Mouse (Mus musculus) cerebellum, adult 2 months (tissue): ENCODE results near the gene Dbp. TPM values are rescaled to one million over a fixed set of nuclear protein-coding genes. Genes with fewer than 3 reads are reported as not detected.
"Not testable (repeated sequence)": the region's sequence is repeated elsewhere in the genome, so short reads cannot be mapped to it uniquely, and the experiment has no call there.

Source experiments
- DNase-seq, 2 experiments: peaks; one replicate each; pipeline ENCODE4 v3.0.0; 2021
- H3K27ac ChIP-seq: fragments of 200-500 bp; 2 replicates; pipeline ENCODE4 v1.5.1; 2012; ENCODE audit warnings: low read length, control low read depth, inconsistent platforms; ENCODE audit not compliant: insufficient read depth
- H3K27me3 ChIP-seq: fragments of 200-500 bp; 2 replicates; pipeline ENCODE4 v1.6.1; 2012; ENCODE audit warnings: inconsistent platforms, mild to moderate bottlenecking, low read length, moderate library complexity; ENCODE audit not compliant: control insufficient read depth, insufficient read depth
- H3K4me1 ChIP-seq: fragments of 200-500 bp; 2 replicates; pipeline ENCODE4 v1.6.1; 2011; ENCODE audit warnings: low read length; ENCODE audit not compliant: control insufficient read depth, insufficient read depth
- H3K4me3 ChIP-seq: fragments of 200-500 bp; replicated peaks from 2 replicates; pipeline ENCODE3; 2011; ENCODE audit warnings: mild to moderate bottlenecking, low read depth, low read length, control low read depth; ENCODE audit not compliant: insufficient read depth
- CTCF ChIP-seq: fragments of 200-500 bp; IDR thresholded peaks from 2 replicates; pipeline ENCODE4 v1.5.1; 2011; ENCODE audit warnings: low read depth, mild to moderate bottlenecking, control low read depth, low read length, moderate library complexity, borderline replicate concordance; ENCODE audit not compliant: insufficient read depth
- POLR2A ChIP-seq: fragments of 200-500 bp; IDR thresholded peaks from 2 replicates; pipeline ENCODE4 v1.6.1; 2011; ENCODE audit warnings: low read length, control low read depth, borderline replicate concordance; ENCODE audit not compliant: insufficient read depth
- WGBS: fragments of 180-500 bp; shearing (Covaris S2); methylation state at CpG from one replicate; pipeline ENCODE4 v1.1.7; 2018; 5-methylcytosine and 5-hydroxymethylcytosine counted together
- polyA plus RNA-seq: library from polyadenylated mRNA; depleted of rRNA; stranded (reverse); fragments of >200 nt; gene quantifications from 2 replicates; pipeline ENCODE4 v1.2.3, GENCODE M21; 2012; rRNA removed

Gene Dbp
- 222 and 239 TPM in 2 replicates for polyA plus RNA-seq

GRCm38 (mm10) chr7:45704730-45705442 is at the start of gene Dbp:
Gene Dbp (plus strand): TSS chr7:45705088.
- WGBS = under 1% methylated on average over 36 of the region's 36 CpGs
- H3K27ac ChIP-seq = peak within 1 kb of the TSS; percentile 96
- TF ChIP-seq POLR2A (0 out of 2 replicates have a peak, but pooled peaks have one; percentile 34), CTCF (no peak)
- peak; percentile 98 to 100 for DNase-seq
- no peaks in the 10 kb centered on the region for H3K27me3 ChIP-seq
- H3K4me3 ChIP-seq = peak within 1 kb of the TSS; percentile 96
- H3K4me1 ChIP-seq = peaks cover 27% of the 10 kb centered on the region

- WGBS = 49% methylated on average over 11 of the region's 11 CpGs
- peaks cover 11% of the 10 kb centered on the region for H3K4me1 ChIP-seq
- no peak overlapping the region for H3K4me3 ChIP-seq
- peak in 1 of 2 experiments; percentile 53 for DNase-seq
- no peaks in the 10 kb centered on the region for H3K27me3 ChIP-seq
- TF ChIP-seq POLR2A = no peak
- TF ChIP-seq CTCF = no peak
- H3K27ac ChIP-seq = 0 out of 2 replicates have a peak overlapping the region, but pooled peaks have one; percentile 23
Observed at GRCm38 (mm10) chr7:45660746-45661478, 44.0 kb upstream of the Dbp start.

DNA sequence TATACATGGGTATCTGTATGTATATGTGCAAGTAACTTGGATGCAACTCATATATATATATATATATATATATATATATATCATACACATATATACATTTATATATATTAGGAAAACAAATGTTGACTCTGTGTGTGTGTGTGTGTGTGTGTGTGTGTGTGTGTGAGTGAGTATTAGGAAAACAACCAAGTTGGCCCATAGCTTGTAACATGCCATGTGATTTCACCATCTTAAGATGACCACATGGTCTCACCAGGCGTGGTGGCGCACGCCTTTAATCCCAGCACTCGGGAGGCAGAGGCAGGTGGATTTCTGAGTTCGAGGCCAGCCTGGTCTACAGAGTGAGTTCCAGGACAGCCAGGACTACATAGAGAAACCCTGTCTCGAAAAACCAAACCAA is 43.2 kb upstream of the Dbp start:
- not testable (repeated sequence) for H3K27me3 ChIP-seq, H3K27ac ChIP-seq, H3K4me3 ChIP-seq, DNase-seq
- H3K4me1 ChIP-seq = peaks cover 11% of the 10 kb centered on the region
- 91% methylated on average over 6 of the region's 6 CpGs for WGBS

- H3K27ac ChIP-seq = no peak overlapping the region
- peaks cover 10% of the 10 kb centered on the region for H3K4me1 ChIP-seq
- no peak overlapping the region for H3K4me3 ChIP-seq
- WGBS = 48% methylated on average over 13 of the region's 13 CpGs
- DNase-seq = no peak
- TF ChIP-seq POLR2A (no peak), CTCF (no peak)
- H3K27me3 ChIP-seq = no peaks in the 10 kb centered on the region
Observed at GRCm38 (mm10) chr7:45665303-45666138, 39.4 kb upstream of the Dbp start.

DNA sequence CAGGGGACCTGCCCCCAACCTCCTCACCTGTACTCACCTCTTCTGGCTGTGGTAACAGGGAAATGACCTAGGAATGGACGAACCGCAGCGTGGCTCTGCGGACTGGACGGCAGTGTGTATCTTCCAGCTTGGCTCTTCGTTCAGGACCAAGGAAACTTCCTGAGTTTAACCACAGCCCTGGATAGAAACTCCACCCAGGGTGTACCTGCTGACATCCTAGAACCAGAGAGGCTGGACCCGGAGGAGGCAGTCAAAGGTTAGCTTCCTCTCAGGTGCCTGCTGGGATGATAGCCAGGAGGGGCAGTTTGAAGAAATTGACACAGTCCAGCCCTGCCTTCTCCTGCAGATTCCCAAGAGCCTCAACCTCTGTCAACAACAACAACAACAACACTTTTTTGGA is 38.7 kb upstream of the Dbp start, which contains the start of gene Fut2:
TSS of gene Fut2 (minus strand) at position 234 of the 400 bp plus-strand sequence.
- WGBS = 91% methylated on average over 7 of the region's 7 CpGs
- TF ChIP-seq POLR2A (no peak), CTCF (no peak)
- DNase-seq = no peak
- Histone ChIP-seq H3K27me3 (no peaks in the 10 kb centered on the region), H3K4me1 (peaks cover 4% of the 10 kb centered on the region), H3K4me3 (no peak within 1 kb of the TSS), H3K27ac (no peak within 1 kb of the TSS)

DNA sequence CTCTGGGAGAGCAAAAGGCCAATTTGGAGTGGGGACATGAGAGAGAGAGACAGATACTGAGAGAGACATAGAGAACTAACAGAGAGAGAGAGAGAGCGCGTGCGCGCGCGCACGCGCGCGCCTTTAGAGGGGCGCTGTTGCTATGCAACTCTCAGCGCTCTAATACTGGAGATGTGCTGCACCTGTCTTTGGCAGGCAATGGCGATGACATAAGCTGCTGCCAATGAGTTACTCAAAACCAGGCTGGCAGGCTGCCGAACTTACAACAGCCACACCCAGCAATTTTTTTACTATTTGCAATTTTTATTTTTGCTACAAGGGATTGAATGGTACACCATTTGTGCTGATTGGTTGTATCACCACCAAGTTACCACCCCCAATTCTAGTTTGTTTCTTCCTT is 37.1 kb upstream of the Dbp start:
- Histone ChIP-seq H3K27me3 (no peaks in the 10 kb centered on the region), H3K4me1 (peaks cover 3% of the 10 kb centered on the region), H3K4me3 (no peak overlapping the region), H3K27ac (no peak overlapping the region)
- WGBS = 65% methylated on average over 14 of the region's 14 CpGs
- DNase-seq = no peak
- TF ChIP-seq POLR2A = no peak
- no peak for TF ChIP-seq CTCF

DNA sequence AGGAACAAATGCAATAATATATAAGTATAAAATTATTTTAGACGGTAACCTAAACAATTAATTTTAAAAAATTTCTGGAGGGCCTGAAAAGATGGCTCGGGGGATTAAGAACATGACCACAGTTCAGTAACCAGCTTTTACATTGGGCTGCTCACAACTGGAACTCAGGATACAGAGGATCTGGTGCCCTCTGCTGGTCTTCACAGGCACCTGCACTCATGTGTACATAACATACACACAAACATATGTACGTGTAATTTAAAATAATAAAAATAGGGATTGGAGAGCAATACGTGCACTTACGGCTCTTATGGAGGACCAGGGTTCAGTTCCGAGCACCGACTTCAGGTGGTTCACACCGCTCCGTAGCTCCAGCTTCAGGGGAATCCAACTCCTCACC is 36.0 kb upstream of the Dbp start:
- Histone ChIP-seq H3K27me3 (no peaks in the 10 kb centered on the region), H3K27ac (no peak overlapping the region), H3K4me3 (no peak overlapping the region), H3K4me1 (peaks cover 3% of the 10 kb centered on the region)
- DNase-seq = no peak
- 94% methylated on average over 9 of the region's 9 CpGs for WGBS
- TF ChIP-seq POLR2A = no peak
- TF ChIP-seq CTCF = no peak; the same call in 1 of the 2 replicates

- peaks cover 26% of the 10 kb centered on the region for H3K4me1 ChIP-seq
- H3K27ac ChIP-seq = no peak overlapping the region
- H3K4me3 ChIP-seq = no peak overlapping the region
- H3K27me3 ChIP-seq = no peaks in the 10 kb centered on the region
- no peak for TF ChIP-seq POLR2A
- no peak for TF ChIP-seq CTCF
- 83% methylated on average over 7 of the region's 7 CpGs for WGBS
- no peak for DNase-seq
Observed at GRCm38 (mm10) chr7:45677627-45678295, 27.1 kb upstream of the Dbp start.
